In the genomic region with DNA sequence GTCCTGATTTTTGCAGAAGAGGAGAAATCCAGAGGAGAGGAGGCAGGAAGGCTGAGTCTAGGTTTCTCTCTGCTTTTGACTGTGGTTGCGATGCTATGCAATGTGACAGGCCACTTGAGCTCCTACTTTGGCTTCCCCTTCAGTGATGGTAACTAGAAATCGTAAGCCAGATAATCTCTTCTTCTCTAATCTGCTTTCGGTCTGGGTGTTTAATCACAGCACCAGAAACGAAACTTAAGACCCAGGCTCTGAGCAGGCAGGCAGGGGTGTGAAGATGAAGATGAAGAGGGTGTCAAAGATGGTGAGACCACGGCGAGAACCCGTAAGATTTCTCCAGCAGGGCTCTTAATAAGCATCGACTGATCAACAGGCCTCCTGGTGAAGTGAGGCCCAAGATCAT, we compare ENCODE assay signal across 1 mouse cellular context.
TF ChIP-seq lines count a peak whose summit lies in the region.

No protein-coding gene starts in this region.

TF ChIP-seq in CH12.LX, 34 proteins besides CTCF, POLR2A, EP300 and RAD21:
- TF ChIP-seq SIN3A (IDR thresholded peaks at IDR 0.05; ENCODE audit: low read length) = 0 out of 2 replicates have a peak, but pooled peaks have one; percentile 7
- no peak for TF ChIP-seq USF2 (conservative IDR thresholded peaks at IDR 0.05; ENCODE audit: low read depth, low read length)
